Mouse (Mus musculus) olfactory bulb, adult 2 months (tissue): ENCODE measurements around the gene Zfp385a. TPM values are rescaled to one million over a fixed set of nuclear protein-coding genes. Genes with fewer than 3 reads are reported as not detected.
A peak's percentile ranks its signal among the peaks of the same experiment; 100 is the strongest.

ENCODE experiments used
- H3K27ac ChIP-seq: fragments of 200-500 bp; 2 replicates; pipeline ENCODE4 v1.5.1; 2012; ENCODE audit warnings: low read depth, low read length; ENCODE audit not compliant: insufficient read depth
- H3K4me1 ChIP-seq: fragments of 200-500 bp; 2 replicates; pipeline ENCODE4 v1.6.1; 2012; ENCODE audit warnings: low read length; ENCODE audit not compliant: control insufficient read depth, insufficient read depth
- H3K4me3 ChIP-seq: fragments of 200-500 bp; 2 replicates; pipeline ENCODE4 v1.5.1; 2012; ENCODE audit warnings: mild to moderate bottlenecking, low read depth, low read length, moderate library complexity; ENCODE audit not compliant: insufficient read depth
- CTCF ChIP-seq: fragments of 200-500 bp; IDR thresholded peaks from 2 replicates; pipeline ENCODE4 v1.5.1; 2012; ENCODE audit warnings: low read depth, mild to moderate bottlenecking, low read length, moderate library complexity; ENCODE audit not compliant: insufficient read depth
- POLR2A ChIP-seq: fragments of 200-500 bp; IDR thresholded peaks from 2 replicates; pipeline ENCODE4 v1.6.1; 2012; ENCODE audit warnings: mild to moderate bottlenecking, low read depth, low read length, moderate library complexity; ENCODE audit not compliant: insufficient read depth
- WGBS: fragments of 180-500 bp; shearing (Covaris S2); methylation state at CpG from one replicate; pipeline ENCODE4 v1.1.7; 2018; 5-methylcytosine and 5-hydroxymethylcytosine counted together
- polyA plus RNA-seq: library from polyadenylated mRNA; stranded (reverse); fragments of >200 nt; gene quantifications from 2 replicates; pipeline ENCODE4 v1.2.4, GENCODE M21; 2012; ENCODE audit warnings: low replicate concordance; ENCODE audit not compliant: missing spikeins, insufficient read depth, insufficient read length

Gene Zfp385a
- polyA plus RNA-seq, 1 experiment = not detected

DNA sequence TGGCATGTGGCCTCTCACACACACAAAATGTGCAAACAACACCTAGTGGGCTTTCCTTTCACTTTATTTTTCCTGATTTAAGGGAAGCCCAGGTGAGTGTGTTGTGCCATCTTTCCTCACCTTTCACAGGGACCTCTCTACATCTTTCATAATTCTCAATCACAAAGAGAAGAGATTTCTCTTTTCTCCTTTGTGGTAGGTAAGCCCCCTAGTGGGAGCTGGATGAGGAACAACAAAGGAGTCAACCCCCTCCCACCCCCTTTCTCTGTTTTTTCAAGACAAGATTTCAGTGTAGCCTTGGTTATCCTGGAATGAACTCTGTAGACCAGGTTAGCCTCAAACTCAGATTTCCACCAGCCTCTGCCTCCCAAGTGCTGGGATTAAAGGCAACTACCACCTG, 3.7 kb upstream of the Zfp385a start:
- Histone ChIP-seq H3K4me3 (no peak overlapping the region), H3K27ac (no peak overlapping the region), H3K4me1 (peaks cover 26% of the 10 kb centered on the region)
- TF ChIP-seq POLR2A (no peak), CTCF (no peak)

DNA sequence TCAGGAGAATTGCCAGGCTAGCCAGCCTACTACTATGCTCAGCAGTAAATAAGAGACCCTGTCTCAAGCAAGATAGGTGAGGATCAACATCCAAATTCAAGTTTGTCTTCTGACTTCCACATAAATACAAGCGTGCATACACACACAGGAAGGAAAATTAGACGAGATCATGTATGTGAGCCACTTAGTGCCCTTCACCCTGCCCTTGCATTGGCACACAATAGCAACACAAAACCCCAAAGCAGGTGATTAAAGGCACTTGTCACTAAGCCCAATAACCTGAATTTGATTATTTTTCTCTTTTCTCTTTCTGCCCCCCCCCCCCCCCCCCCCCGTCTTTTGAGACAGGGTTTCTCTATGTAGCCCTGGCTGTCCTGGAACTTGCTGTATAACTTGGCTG, 3.1 kb upstream of the Zfp385a start:
- 72% methylated on average over 3 of the region's 3 CpGs for WGBS
- TF ChIP-seq POLR2A (no peak), CTCF (no peak)
- Histone ChIP-seq H3K4me3 (no peak overlapping the region), H3K4me1 (peaks cover 30% of the 10 kb centered on the region), H3K27ac (no peak overlapping the region)

GRCm38 (mm10) chr15:103342415-103342814, 2.5 kb upstream of the Zfp385a start:
- Histone ChIP-seq H3K4me3 (no peak overlapping the region), H3K4me1 (peaks cover 30% of the 10 kb centered on the region), H3K27ac (no peak overlapping the region)
- 23% methylated on average over 4 of the region's 4 CpGs for WGBS
- TF ChIP-seq CTCF (no peak), POLR2A (no peak)

DNA sequence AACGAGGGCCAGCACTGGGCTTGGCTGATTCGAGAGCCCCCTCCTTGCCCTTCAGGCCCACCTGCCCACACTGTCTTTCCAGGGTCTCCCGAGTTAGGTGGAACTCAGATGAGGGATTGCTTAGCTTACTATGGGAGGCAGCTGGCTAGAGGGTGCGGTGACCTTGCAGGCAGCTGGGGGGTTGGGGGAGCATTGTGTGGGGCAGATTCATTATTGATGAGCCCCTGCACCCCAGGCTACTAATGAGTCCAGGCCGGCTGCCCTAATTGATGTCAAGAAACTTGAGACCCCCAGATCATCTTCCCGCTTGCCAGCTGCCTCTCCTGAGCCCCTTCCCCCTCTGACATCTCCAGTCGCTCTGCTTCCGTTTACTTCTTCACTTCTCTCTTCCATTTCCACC, 1.7 kb upstream of the Zfp385a start:
- WGBS = 73% methylated on average over 8 of the region's 8 CpGs
- Histone ChIP-seq H3K4me3 (no peak overlapping the region), H3K27ac (no peak overlapping the region), H3K4me1 (peaks cover 33% of the 10 kb centered on the region)
- TF ChIP-seq POLR2A = no peak
- no peak for TF ChIP-seq CTCF

DNA sequence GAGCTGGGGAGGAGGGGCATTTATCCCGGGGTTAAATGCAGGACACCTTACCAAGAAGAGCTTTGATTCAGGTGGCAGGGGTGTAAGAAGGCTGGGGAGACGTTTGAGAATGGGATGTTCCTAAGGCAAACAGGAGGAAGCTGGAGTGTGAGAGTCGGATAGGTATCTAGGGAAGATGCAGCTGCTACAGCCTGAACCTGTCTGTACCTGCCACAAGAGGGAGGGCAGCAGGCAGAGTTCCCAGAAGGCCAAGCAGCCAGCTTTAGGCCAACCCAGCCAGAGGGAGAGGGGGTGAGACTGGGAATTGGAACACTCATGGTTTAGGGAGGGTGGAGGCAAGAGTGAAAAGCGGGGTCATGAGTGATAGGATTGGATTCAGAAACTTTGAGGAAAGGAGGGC, 893 bp upstream of the Zfp385a start:
- WGBS = 50% methylated on average over 4 of the region's 4 CpGs
- TF ChIP-seq POLR2A (no peak), CTCF (no peak)
- peaks cover 35% of the 10 kb centered on the region for H3K4me1 ChIP-seq
- no peak overlapping the region for H3K4me3 ChIP-seq
- H3K27ac ChIP-seq = no peak overlapping the region

- WGBS = 19% methylated on average over 31 of the region's 31 CpGs
- peak overlapping the region; percentile 67 for H3K4me3 ChIP-seq
- peak overlapping the region; percentile 38 for H3K27ac ChIP-seq
- TF ChIP-seq POLR2A = no peak
- TF ChIP-seq CTCF = no peak
- peaks cover 45% of the 10 kb centered on the region for H3K4me1 ChIP-seq
Observed at GRCm38 (mm10) chr15:103339166-103339960, 530 bp downstream of the Zfp385a start.

DNA sequence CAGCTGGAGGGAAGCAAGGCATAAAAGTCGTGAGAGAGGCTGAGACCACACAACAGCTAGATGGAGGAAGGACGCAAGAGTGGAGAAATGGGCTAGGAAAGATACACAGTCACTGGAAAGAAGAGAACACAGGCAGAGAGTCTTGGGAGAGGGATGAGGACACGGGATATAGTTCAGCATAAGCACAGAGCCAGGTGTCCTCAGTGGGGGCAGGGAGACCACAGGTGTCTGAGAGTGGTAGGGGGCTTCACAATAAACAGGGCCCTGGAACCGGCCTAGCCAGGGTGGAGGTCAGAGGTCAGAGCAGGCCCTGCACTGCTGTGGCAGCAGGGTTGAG, 1.1 kb downstream of the Zfp385a start:
- WGBS = 59% methylated on average over 4 of the region's 4 CpGs
- TF ChIP-seq CTCF (no peak), POLR2A (no peak)
- H3K4me3 ChIP-seq = peak overlapping the region; percentile 67
- H3K27ac ChIP-seq = 0 out of 2 replicates have a peak overlapping the region, but pooled peaks have one; percentile 38
- H3K4me1 ChIP-seq = peaks cover 50% of the 10 kb centered on the region

- 55% methylated on average over 11 of the region's 11 CpGs for WGBS
- peaks cover 56% of the 10 kb centered on the region for H3K4me1 ChIP-seq
- H3K27ac ChIP-seq = no peak overlapping the region
- TF ChIP-seq CTCF = no peak
- TF ChIP-seq POLR2A = no peak
- H3K4me3 ChIP-seq = no peak overlapping the region
Observed at GRCm38 (mm10) chr15:103336996-103337667, 2.8 kb downstream of the Zfp385a start.

GRCm38 (mm10) chr15:103335488-103336235, 4.2 kb downstream of the Zfp385a start:
- Histone ChIP-seq H3K27ac (peak overlapping the region; percentile 41), H3K4me1 (peaks cover 44% of the 10 kb centered on the region), H3K4me3 (no peak overlapping the region)
- 32% methylated on average over 7 of the region's 7 CpGs for WGBS
- no peak for TF ChIP-seq POLR2A
- no peak for TF ChIP-seq CTCF
